Mouse (Mus musculus): ENCODE measurements around the gene H2al1d. TPM values are rescaled to one million over a fixed set of nuclear protein-coding genes. Genes with fewer than 3 reads are reported as not detected.
"Not testable (repeated sequence)": the region's sequence is repeated elsewhere in the genome, so short reads cannot be mapped to it uniquely, and the experiment has no call there.

Gene H2al1d
- polyA plus RNA-seq, 1 experiment from 2014 or later = not detected

- not testable (repeated sequence) for ATAC-seq (replicated peaks; ENCODE audit: low FRiP score, low TSS enrichment, low read depth); DNase-seq (ENCODE audit: low spot score)
These were observed 9.7 kb upstream of the H2al1d start, which contains the start of gene H2al1a for GRCm38 (mm10) chrX:11298957-11299356. TSS of gene H2al1a (plus strand) at chrX:11299257.

GRCm38 (mm10) chrX:11302132-11302531 lies 6.5 kb upstream of the H2al1d start, which contains the start of gene H2al1b:
TSS of gene H2al1b (plus strand) at chrX:11302432.
- not testable (repeated sequence) for H3K27me3 ChIP-seq (replicated peaks; ENCODE audit: control insufficient read depth, insufficient read depth, low read length); H3K4me1 ChIP-seq (replicated peaks; ENCODE audit: control insufficient read depth, insufficient read depth, low read length); H3K9me3 ChIP-seq (ENCODE audit: control insufficient read depth, low read length); ATAC-seq (replicated peaks; ENCODE audit: low FRiP score, low TSS enrichment, low read depth); H3K27ac ChIP-seq (ENCODE audit: low read depth); H3K36me3 ChIP-seq (ENCODE audit: control insufficient read depth, insufficient read depth, low read length); H3K4me2 ChIP-seq (ENCODE audit: low read length); H3K9ac ChIP-seq (ENCODE audit: low read length); DNase-seq (ENCODE audit: low spot score); H3K4me3 ChIP-seq (ENCODE audit: low read depth, low read length)
- WGBS = 84% methylated on average over 1 of the region's 3 CpGs

More at GRCm38 (mm10) chrX:11298957-11299356, 9.7 kb upstream of the H2al1d start, which contains the start of gene H2al1a:
- H3K4me3 ChIP-seq (ENCODE audit: low read depth, low read length); H3K9ac ChIP-seq (ENCODE audit: low read length); H3K36me3 ChIP-seq (ENCODE audit: control insufficient read depth, insufficient read depth, low read length); H3K27ac ChIP-seq (ENCODE audit: low read depth); H3K27me3 ChIP-seq (replicated peaks; ENCODE audit: control insufficient read depth, insufficient read depth, low read length); H3K9me3 ChIP-seq (ENCODE audit: control insufficient read depth, low read length); H3K4me2 ChIP-seq (ENCODE audit: low read length); H3K4me1 ChIP-seq (replicated peaks; ENCODE audit: control insufficient read depth, insufficient read depth, low read length): not testable (repeated sequence)
- WGBS = no CpG with 5 or more reads among the region's 3 CpGs

- H3K27me3 ChIP-seq (replicated peaks; ENCODE audit: control insufficient read depth, insufficient read depth, low read length); H3K36me3 ChIP-seq (ENCODE audit: control insufficient read depth, insufficient read depth, low read length); H3K9me3 ChIP-seq (ENCODE audit: control insufficient read depth, low read length); H3K9ac ChIP-seq (ENCODE audit: low read length); H3K27ac ChIP-seq (ENCODE audit: low read depth); H3K4me2 ChIP-seq (ENCODE audit: low read length); H3K4me1 ChIP-seq (replicated peaks; ENCODE audit: control insufficient read depth, insufficient read depth, low read length); DNase-seq (ENCODE audit: low spot score); ATAC-seq (replicated peaks; ENCODE audit: low FRiP score, low TSS enrichment, low read depth); H3K4me3 ChIP-seq (ENCODE audit: low read depth, low read length): not testable (repeated sequence)
- 85% methylated on average over 1 of the region's 6 CpGs for WGBS
These were observed 3.3 kb upstream of the H2al1d start, which contains the start of gene H2al1c for GRCm38 (mm10) chrX:11305355-11305754. TSS of gene H2al1c (plus strand) at chrX:11305655.

GRCm38 (mm10) chrX:11311634-11312033 lies 3.0 kb downstream of the H2al1d start, which contains the start of gene H2al1e:
TSS of gene H2al1e (plus strand) at chrX:11311934.
- not testable (repeated sequence) for H3K9ac ChIP-seq (ENCODE audit: low read length); H3K4me2 ChIP-seq (ENCODE audit: low read length); ATAC-seq (replicated peaks; ENCODE audit: low FRiP score, low TSS enrichment, low read depth); H3K27me3 ChIP-seq (replicated peaks; ENCODE audit: control insufficient read depth, insufficient read depth, low read length); H3K36me3 ChIP-seq (ENCODE audit: control insufficient read depth, insufficient read depth, low read length); H3K27ac ChIP-seq (ENCODE audit: low read depth); H3K9me3 ChIP-seq (ENCODE audit: control insufficient read depth, low read length); DNase-seq (ENCODE audit: low spot score); H3K4me3 ChIP-seq (ENCODE audit: low read depth, low read length); H3K4me1 ChIP-seq (replicated peaks; ENCODE audit: control insufficient read depth, insufficient read depth, low read length)
- WGBS = no CpG with 5 or more reads among the region's 3 CpGs

- DNase-seq (ENCODE audit: low spot score); H3K4me3 ChIP-seq (ENCODE audit: low read depth, low read length); H3K4me2 ChIP-seq (ENCODE audit: low read length); H3K9me3 ChIP-seq (ENCODE audit: control insufficient read depth, low read length); ATAC-seq (replicated peaks; ENCODE audit: low FRiP score, low TSS enrichment, low read depth); H3K27me3 ChIP-seq (replicated peaks; ENCODE audit: control insufficient read depth, insufficient read depth, low read length); H3K9ac ChIP-seq (ENCODE audit: low read length); H3K27ac ChIP-seq (ENCODE audit: low read depth); H3K4me1 ChIP-seq (replicated peaks; ENCODE audit: control insufficient read depth, insufficient read depth, low read length); H3K36me3 ChIP-seq (ENCODE audit: control insufficient read depth, insufficient read depth, low read length): not testable (repeated sequence)
- WGBS = no CpG with 5 or more reads among the region's 6 CpGs
These were observed 6.2 kb downstream of the H2al1d start, which contains the start of gene H2al1f for GRCm38 (mm10) chrX:11314858-11315257. TSS of gene H2al1f (plus strand) at chrX:11315158.

GRCm38 (mm10) chrX:11317956-11318355 lies 9.3 kb downstream of the H2al1d start, which contains the start of gene H2al1g:
TSS of gene H2al1g (plus strand) at chrX:11318256.
- ATAC-seq (replicated peaks; ENCODE audit: low FRiP score, low TSS enrichment, low read depth); H3K4me2 ChIP-seq (ENCODE audit: low read length); H3K9me3 ChIP-seq (ENCODE audit: control insufficient read depth, low read length); H3K36me3 ChIP-seq (ENCODE audit: control insufficient read depth, insufficient read depth, low read length); H3K4me1 ChIP-seq (replicated peaks; ENCODE audit: control insufficient read depth, insufficient read depth, low read length); H3K27ac ChIP-seq (ENCODE audit: low read depth); H3K4me3 ChIP-seq (ENCODE audit: low read depth, low read length); H3K9ac ChIP-seq (ENCODE audit: low read length); H3K27me3 ChIP-seq (replicated peaks; ENCODE audit: control insufficient read depth, insufficient read depth, low read length); DNase-seq (ENCODE audit: low spot score): not testable (repeated sequence)
- no CpG with 5 or more reads among the region's 3 CpGs for WGBS

- H3K27ac ChIP-seq (ENCODE audit: low read depth); H3K27me3 ChIP-seq (replicated peaks; ENCODE audit: control insufficient read depth, insufficient read depth, low read length); ATAC-seq (replicated peaks; ENCODE audit: low FRiP score, low TSS enrichment, low read depth); H3K9ac ChIP-seq (ENCODE audit: low read length); H3K9me3 ChIP-seq (ENCODE audit: control insufficient read depth, low read length); H3K4me1 ChIP-seq (replicated peaks; ENCODE audit: control insufficient read depth, insufficient read depth, low read length); H3K4me3 ChIP-seq (ENCODE audit: low read depth, low read length); H3K36me3 ChIP-seq (ENCODE audit: control insufficient read depth, insufficient read depth, low read length); H3K4me2 ChIP-seq (ENCODE audit: low read length); DNase-seq (ENCODE audit: low spot score): not testable (repeated sequence)
- no CpG with 5 or more reads among the region's 6 CpGs for WGBS
These were observed 12.6 kb downstream of the H2al1d start, which contains the start of gene H2al1h for GRCm38 (mm10) chrX:11321192-11321591. TSS of gene H2al1h (plus strand) at chrX:11321492.

- WGBS = no CpG with 5 or more reads among the region's 5 CpGs
- not testable (repeated sequence) for DNase-seq (ENCODE audit: low spot score); H3K9me3 ChIP-seq (ENCODE audit: control insufficient read depth, low read length); H3K27ac ChIP-seq (ENCODE audit: low read depth); H3K4me3 ChIP-seq (ENCODE audit: low read depth, low read length); H3K27me3 ChIP-seq (replicated peaks; ENCODE audit: control insufficient read depth, insufficient read depth, low read length); H3K4me2 ChIP-seq (ENCODE audit: low read length); H3K36me3 ChIP-seq (ENCODE audit: control insufficient read depth, insufficient read depth, low read length); H3K4me1 ChIP-seq (replicated peaks; ENCODE audit: control insufficient read depth, insufficient read depth, low read length); H3K9ac ChIP-seq (ENCODE audit: low read length); ATAC-seq (replicated peaks; ENCODE audit: low FRiP score, low TSS enrichment, low read depth)
These were observed 15.7 kb downstream of the H2al1d start, which contains the start of gene H2al1i for GRCm38 (mm10) chrX:11324359-11324758. TSS of gene H2al1i (plus strand) at chrX:11324659.

GRCm38 (mm10) chrX:11327522-11327921 lies 18.9 kb downstream of the H2al1d start, which contains the start of gene H2al1j:
TSS of gene H2al1j (plus strand) at chrX:11327822.
- not testable (repeated sequence) for H3K27ac ChIP-seq (ENCODE audit: low read depth); DNase-seq (ENCODE audit: low spot score); ATAC-seq (replicated peaks; ENCODE audit: low FRiP score, low TSS enrichment, low read depth); H3K4me3 ChIP-seq (ENCODE audit: low read depth, low read length); H3K9ac ChIP-seq (ENCODE audit: low read length); H3K27me3 ChIP-seq (replicated peaks; ENCODE audit: control insufficient read depth, insufficient read depth, low read length); H3K36me3 ChIP-seq (ENCODE audit: control insufficient read depth, insufficient read depth, low read length); H3K4me2 ChIP-seq (ENCODE audit: low read length); H3K4me1 ChIP-seq (replicated peaks; ENCODE audit: control insufficient read depth, insufficient read depth, low read length); H3K9me3 ChIP-seq (ENCODE audit: control insufficient read depth, low read length)
- 88% methylated on average over 2 of the region's 2 CpGs for WGBS
